Mouse (Mus musculus): ENCODE results near the gene Cd37.

- TF ChIP-seq CTCF (IDR thresholded peaks at IDR 0.05; ENCODE audit: extremely low read depth, insufficient read depth, insufficient read length, insufficient replicate concordance) (no peak), POLR2A (IDR thresholded peaks at IDR 0.05; ENCODE audit: low read depth, low read length) (no peak)
Observed at GRCm38 (mm10) chr7:45191161-45191560, 47.8 kb downstream of the Cd37 start.

All from spleen, adult 2 months (tissue).